Mouse (Mus musculus): ENCODE data around the gene Ddx31. TPM values are rescaled to one million over a fixed set of nuclear protein-coding genes. Genes with fewer than 3 reads are reported as not detected.
A peak's percentile ranks its signal among the peaks of the same experiment; 100 is the strongest.

Gene Ddx31
- polyA plus RNA-seq, 1 experiment from 2014 or later = 4.9 TPM

- Histone ChIP-seq H3K9me3 (replicated peaks) (no peaks in the 10 kb centered on the region), H3K27ac (replicated peaks) (no peak overlapping the region), H3K4me3 (replicated peaks) (no peak overlapping the region), H3K36me3 (replicated peaks) (no peaks in the 10 kb centered on the region), H3K4me2 (no peak overlapping the region), H3K4me1 (replicated peaks) (peaks cover 6% of the 10 kb centered on the region; the same call in 1 of the 2 replicates), H3K9ac (no peak overlapping the region), H3K27me3 (peaks cover 100% of the 10 kb centered on the region)
- WGBS (ENCODE audit: insufficient replicate concordance) = 5% methylated on average over 4 of the region's 4 CpGs
- no peak for ATAC-seq (ENCODE audit: insufficient read depth)
Observed at GRCm38 (mm10) chr2:28912961-28913360, 72.8 kb downstream of the Ddx31 start.

- Histone ChIP-seq H3K4me2 (no peak overlapping the region), H3K4me3 (replicated peaks) (no peak overlapping the region), H3K9me3 (replicated peaks) (no peaks in the 10 kb centered on the region), H3K27me3 (peaks cover 100% of the 10 kb centered on the region), H3K36me3 (replicated peaks) (no peaks in the 10 kb centered on the region), H3K9ac (no peak overlapping the region), H3K4me1 (replicated peaks) (peaks cover 7% of the 10 kb centered on the region; the same call in 1 of the 2 replicates), H3K27ac (replicated peaks) (no peak overlapping the region)
- WGBS (ENCODE audit: insufficient replicate concordance) = 5% methylated on average over 2 of the region's 2 CpGs
- no peak for ATAC-seq (ENCODE audit: insufficient read depth)
Observed at GRCm38 (mm10) chr2:28914121-28914520, 73.9 kb downstream of the Ddx31 start.

DNA sequence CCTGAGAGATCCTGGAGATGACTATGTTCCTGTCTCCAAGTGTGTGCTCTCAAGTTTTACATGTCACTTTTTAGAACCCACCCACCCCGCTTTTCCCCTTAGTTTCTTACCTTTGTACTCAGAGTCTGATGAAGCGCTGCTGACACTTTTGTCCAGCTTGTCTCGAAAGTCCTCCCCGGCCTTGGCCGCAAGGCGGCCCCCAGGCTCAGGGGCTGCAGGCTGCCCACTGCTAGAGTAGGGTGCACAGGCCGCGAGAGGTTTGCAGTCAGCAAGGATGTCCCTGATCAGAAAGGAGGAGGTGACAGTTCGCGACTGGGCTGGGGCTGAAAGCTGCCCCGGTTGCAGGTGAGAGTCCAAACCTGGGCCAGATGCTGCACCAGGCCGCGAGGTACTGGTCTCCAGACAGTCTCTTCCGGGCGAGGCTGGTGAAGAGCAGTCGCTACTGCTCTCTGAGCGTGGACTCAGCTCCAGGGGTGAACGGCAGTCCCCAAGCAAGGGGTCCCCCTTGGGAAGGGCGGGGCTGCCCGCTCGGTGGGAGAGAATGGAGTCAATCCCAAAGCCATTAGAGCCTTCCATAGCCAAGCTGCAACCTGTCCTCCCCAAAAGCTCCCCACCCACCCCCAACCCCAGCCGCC, 75.0 kb downstream of the Ddx31 start:
- Histone ChIP-seq H3K27me3 (peaks cover 100% of the 10 kb centered on the region), H3K27ac (replicated peaks) (no peak overlapping the region), H3K4me1 (replicated peaks) (peaks cover 7% of the 10 kb centered on the region; the same call in 1 of the 2 replicates), H3K9ac (no peak overlapping the region), H3K9me3 (replicated peaks) (no peaks in the 10 kb centered on the region), H3K4me2 (no peak overlapping the region), H3K36me3 (replicated peaks) (no peaks in the 10 kb centered on the region), H3K4me3 (replicated peaks) (no peak overlapping the region)
- no peak for ATAC-seq (ENCODE audit: insufficient read depth)
- WGBS (ENCODE audit: insufficient replicate concordance) = 8% methylated on average over 22 of the region's 22 CpGs

DNA sequence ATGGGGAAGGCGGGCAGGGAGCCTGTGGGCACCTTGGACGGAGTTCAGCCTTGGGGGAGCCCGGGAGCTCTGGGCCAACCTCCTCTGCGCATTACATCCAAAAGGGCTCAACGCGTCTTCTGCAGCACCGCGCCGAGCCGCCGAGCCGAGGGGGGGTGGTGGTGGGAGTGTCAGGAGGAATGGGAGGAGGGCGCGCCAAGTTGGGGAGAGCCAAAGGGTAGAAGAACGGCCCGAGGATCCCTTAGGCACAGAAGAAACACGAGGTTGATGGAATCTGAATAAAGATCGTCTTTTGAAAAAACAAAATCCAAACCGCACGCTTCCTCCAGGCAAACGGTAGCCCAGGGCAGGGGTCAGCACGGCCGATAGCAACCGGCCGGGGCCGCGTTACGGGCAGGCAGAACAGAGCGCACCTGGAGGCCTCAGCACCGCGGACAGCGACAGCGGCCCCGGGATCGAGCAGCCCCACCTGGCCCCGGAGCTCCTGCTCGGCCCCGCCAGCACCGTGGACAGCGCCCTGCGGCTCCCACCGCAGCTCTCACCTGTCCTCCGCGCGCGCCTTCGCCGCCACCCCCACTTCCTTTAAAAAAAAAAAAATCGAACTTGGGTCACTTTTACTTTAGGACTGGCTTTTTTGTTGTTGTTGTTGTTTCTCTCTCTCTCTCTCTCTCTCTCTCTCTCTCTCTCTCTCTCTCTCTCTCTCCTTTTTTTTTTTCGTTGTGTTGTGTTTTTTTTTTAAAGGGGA, 75.7 kb downstream of the Ddx31 start:
- Histone ChIP-seq H3K4me2 (peak overlapping the region; percentile 25; the same call in 1 of the 2 replicates), H3K9ac (no peak overlapping the region), H3K27ac (replicated peaks) (no peak overlapping the region), H3K4me3 (replicated peaks) (no peak overlapping the region), H3K9me3 (replicated peaks) (no peaks in the 10 kb centered on the region), H3K4me1 (replicated peaks) (peaks cover 7% of the 10 kb centered on the region; the same call in 1 of the 2 replicates), H3K27me3 (peaks cover 100% of the 10 kb centered on the region), H3K36me3 (replicated peaks) (no peaks in the 10 kb centered on the region)
- peak; percentile 62 for ATAC-seq (ENCODE audit: insufficient read depth)
- WGBS (ENCODE audit: insufficient replicate concordance) = 2% methylated on average over 50 of the region's 50 CpGs

GRCm38 (mm10) chr2:28916513-28916865, 76.3 kb downstream of the Ddx31 start, which contains the start of gene Barhl1:
TSS of gene Barhl1 (minus strand) at chr2:28916668.
- no peak for ATAC-seq (ENCODE audit: insufficient read depth)
- no peaks in the 10 kb centered on the region for H3K9me3 ChIP-seq (replicated peaks)
- no peak within 1 kb of the TSS for H3K27ac ChIP-seq (replicated peaks)
- H3K27me3 ChIP-seq = peaks cover 100% of the 10 kb centered on the region
- under 1% methylated on average over 18 of the region's 18 CpGs for WGBS (ENCODE audit: insufficient replicate concordance)
- H3K9ac ChIP-seq = no peak within 1 kb of the TSS
- H3K4me1 ChIP-seq (replicated peaks) = peaks cover 7% of the 10 kb centered on the region; the same call in 1 of the 2 replicates
- peak within 1 kb of the TSS; percentile 32; the same call in 1 of the 2 replicates for H3K4me2 ChIP-seq
- no peaks in the 10 kb centered on the region for H3K36me3 ChIP-seq (replicated peaks)
- no peak within 1 kb of the TSS for H3K4me3 ChIP-seq (replicated peaks)

GRCm38 (mm10) chr2:28917156-28917517, 76.9 kb downstream of the Ddx31 start:
- no peak overlapping the region for H3K4me3 ChIP-seq (replicated peaks)
- no peaks in the 10 kb centered on the region for H3K36me3 ChIP-seq (replicated peaks)
- H3K9ac ChIP-seq = no peak overlapping the region
- H3K9me3 ChIP-seq (replicated peaks) = no peaks in the 10 kb centered on the region
- peaks cover 100% of the 10 kb centered on the region for H3K27me3 ChIP-seq
- no peak overlapping the region for H3K27ac ChIP-seq (replicated peaks)
- peaks cover 7% of the 10 kb centered on the region; the same call in 1 of the 2 replicates for H3K4me1 ChIP-seq (replicated peaks)
- 5% methylated on average over 11 of the region's 11 CpGs for WGBS (ENCODE audit: insufficient replicate concordance)
- no peak for ATAC-seq (ENCODE audit: insufficient read depth)
- no peak overlapping the region for H3K4me2 ChIP-seq

- Histone ChIP-seq H3K4me1 (replicated peaks) (peaks cover 7% of the 10 kb centered on the region; the same call in 1 of the 2 replicates), H3K27me3 (peaks cover 100% of the 10 kb centered on the region), H3K4me3 (replicated peaks) (0 out of 2 replicates have a peak overlapping the region, but pooled peaks have one; percentile 12), H3K9me3 (replicated peaks) (no peaks in the 10 kb centered on the region), H3K9ac (no peak overlapping the region), H3K4me2 (peak overlapping the region; percentile 32), H3K27ac (replicated peaks) (no peak overlapping the region), H3K36me3 (replicated peaks) (no peaks in the 10 kb centered on the region)
- 2% methylated on average over 72 of the region's 73 CpGs for WGBS (ENCODE audit: insufficient replicate concordance)
- ATAC-seq (ENCODE audit: insufficient read depth) = no peak
Observed at GRCm38 (mm10) chr2:28917518-28918361, 77.5 kb downstream of the Ddx31 start.

- Histone ChIP-seq H3K9ac (no peak overlapping the region), H3K27me3 (peaks cover 95% of the 10 kb centered on the region), H3K9me3 (replicated peaks) (no peaks in the 10 kb centered on the region), H3K4me1 (replicated peaks) (peaks cover 7% of the 10 kb centered on the region; the same call in 1 of the 2 replicates), H3K4me3 (replicated peaks) (no peak overlapping the region), H3K4me2 (no peak overlapping the region), H3K36me3 (replicated peaks) (no peaks in the 10 kb centered on the region), H3K27ac (replicated peaks) (no peak overlapping the region)
- no peak for ATAC-seq (ENCODE audit: insufficient read depth)
- WGBS (ENCODE audit: insufficient replicate concordance) = 5% methylated on average over 4 of the region's 4 CpGs
Observed at GRCm38 (mm10) chr2:28919001-28919400, 78.8 kb downstream of the Ddx31 start.

DNA sequence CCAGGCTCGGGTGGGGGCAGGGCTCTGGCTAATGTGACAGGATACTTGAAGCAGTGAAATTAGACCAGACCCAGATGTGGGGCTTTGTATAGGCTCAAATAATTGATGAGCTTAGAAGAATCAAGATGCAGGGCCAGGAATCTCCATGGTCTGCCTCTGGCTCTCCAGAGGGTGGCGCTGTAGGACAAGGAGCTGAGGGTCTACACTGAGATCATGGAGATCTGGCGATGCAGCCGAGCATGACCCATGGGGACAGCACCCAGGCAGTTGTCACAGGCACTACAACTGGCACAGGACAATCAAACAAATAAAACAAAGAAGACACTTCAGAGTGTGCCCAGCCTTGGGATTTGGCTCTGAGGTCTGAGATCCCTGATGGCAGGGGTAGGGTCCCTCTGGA, 83.7 kb downstream of the Ddx31 start:
- no peak for ATAC-seq (ENCODE audit: insufficient read depth)

GRCm38 (mm10) chr2:28930571-28930970, 90.4 kb downstream of the Ddx31 start:
- ATAC-seq (ENCODE audit: insufficient read depth) = no peak
- H3K9me3 ChIP-seq (replicated peaks) = no peaks in the 10 kb centered on the region
- WGBS (ENCODE audit: insufficient replicate concordance) = 81% methylated on average over 3 of the region's 3 CpGs
- H3K4me1 ChIP-seq (replicated peaks) = no peaks in the 10 kb centered on the region
- H3K4me2 ChIP-seq = no peak overlapping the region
- H3K27ac ChIP-seq (replicated peaks) = no peak overlapping the region
- H3K27me3 ChIP-seq = 0 out of 2 replicates have a peak, but pooled peaks cover under 1% of the 10 kb centered on the region
- H3K9ac ChIP-seq = no peak overlapping the region
- H3K36me3 ChIP-seq (replicated peaks) = no peaks in the 10 kb centered on the region
- no peak overlapping the region for H3K4me3 ChIP-seq (replicated peaks)

More for the DNA sequence above, 83.7 kb downstream of the Ddx31 start:
- no peaks in the 10 kb centered on the region for H3K4me1 ChIP-seq (replicated peaks)
- 4% methylated on average over 4 of the region's 4 CpGs for WGBS (ENCODE audit: insufficient replicate concordance)
- H3K4me3 ChIP-seq (replicated peaks) = no peak overlapping the region
- peaks cover 54% of the 10 kb centered on the region for H3K27me3 ChIP-seq
- H3K9me3 ChIP-seq (replicated peaks) = no peaks in the 10 kb centered on the region
- no peak overlapping the region for H3K27ac ChIP-seq (replicated peaks)
- H3K4me2 ChIP-seq = no peak overlapping the region
- no peak overlapping the region for H3K9ac ChIP-seq
- no peaks in the 10 kb centered on the region for H3K36me3 ChIP-seq (replicated peaks)

DNA sequence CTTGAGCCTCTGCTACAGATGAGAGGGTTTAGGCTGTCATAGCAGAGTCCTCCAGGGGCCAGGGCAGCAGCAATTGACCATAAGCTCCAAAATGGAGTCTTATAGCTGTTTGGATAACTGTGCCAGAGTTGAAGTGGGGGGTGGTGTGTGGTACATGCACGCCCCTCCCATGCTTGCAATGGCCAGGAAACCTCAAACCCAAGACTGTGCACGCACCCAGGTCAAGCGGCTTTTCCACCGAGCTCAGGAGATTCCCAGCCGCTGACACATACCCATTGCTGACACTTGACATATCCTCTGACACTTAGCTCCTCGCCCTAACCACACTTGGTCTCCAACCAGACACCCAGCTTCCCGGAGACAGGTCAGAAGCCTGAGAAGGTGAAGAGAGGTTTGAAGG, 98.8 kb downstream of the Ddx31 start:
- no peaks in the 10 kb centered on the region for H3K4me1 ChIP-seq (replicated peaks)
- WGBS (ENCODE audit: insufficient replicate concordance) = 31% methylated on average over 7 of the region's 7 CpGs

More for the DNA sequence above, 98.8 kb downstream of the Ddx31 start:
- H3K9me3 ChIP-seq (replicated peaks) = no peaks in the 10 kb centered on the region
- no peak overlapping the region for H3K4me2 ChIP-seq
- H3K9ac ChIP-seq = no peak overlapping the region
- ATAC-seq (ENCODE audit: insufficient read depth) = no peak
- H3K27me3 ChIP-seq = no peaks in the 10 kb centered on the region
- H3K36me3 ChIP-seq (replicated peaks) = no peaks in the 10 kb centered on the region
- H3K4me3 ChIP-seq (replicated peaks) = no peak overlapping the region
- no peak overlapping the region for H3K27ac ChIP-seq (replicated peaks)
